Mouse (Mus musculus): Measurements from ENCODE around the gene 2610021A01Rik.

DNA sequence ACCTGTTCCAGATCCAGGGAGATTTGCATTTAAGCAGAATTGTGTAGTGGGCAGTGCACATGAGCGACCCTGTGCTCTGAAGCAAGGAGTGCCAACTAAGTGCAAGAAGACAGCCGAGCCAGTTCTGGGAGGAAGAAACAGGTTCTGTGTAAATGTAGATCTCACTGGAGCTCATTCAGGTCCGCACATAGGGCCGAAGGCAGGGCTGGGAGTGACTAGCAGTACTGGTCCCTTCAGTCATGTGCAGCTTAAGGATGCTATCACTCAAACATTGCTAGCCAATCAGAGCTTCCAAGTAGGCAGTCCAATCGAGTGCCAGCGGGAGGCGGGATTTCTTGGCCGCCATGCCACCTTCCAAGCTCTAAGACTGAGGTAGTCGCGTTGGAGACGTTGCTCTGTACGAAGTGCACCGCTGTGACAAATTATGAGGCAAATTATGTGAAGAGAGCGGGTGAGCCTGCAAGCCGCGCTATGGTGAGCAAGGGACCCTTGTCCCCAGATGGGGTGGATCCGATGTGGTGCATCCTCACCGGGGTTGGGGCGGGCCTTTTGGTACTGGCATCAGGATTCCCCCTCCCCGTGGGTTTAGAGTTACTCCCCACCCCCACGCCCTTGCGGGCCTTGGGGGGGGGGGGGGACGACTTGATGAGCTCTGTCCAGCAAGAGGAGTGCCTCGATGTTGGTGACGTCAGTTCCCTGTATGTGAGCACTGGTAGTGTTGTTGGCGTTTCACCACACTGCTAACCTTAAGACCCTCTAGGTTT is 34.4 kb downstream of the 2610021A01Rik start:
- no peak for TF ChIP-seq EP300 (IDR thresholded peaks at IDR 0.05; ENCODE audit: insufficient read depth, low read depth, low read length)
- no peak for TF ChIP-seq CTCF (IDR thresholded peaks at IDR 0.05)
- peak; percentile 75 for TF ChIP-seq POLR2A (IDR thresholded peaks at IDR 0.05; ENCODE audit: insufficient read depth, low read depth, low read length)

Measured in heart, adult 2 months (tissue).